Mouse (Mus musculus) G1E (cell line): ENCODE data around the gene Aco2.
A peak's percentile ranks its signal among the peaks of the same experiment; 100 is the strongest.

Source experiments
- CTCF ChIP-seq: IDR thresholded peaks from 2 replicates; pipeline ENCODE4 v1.5.1; 2012; ENCODE audit warnings: low read depth, low read length, inconsistent platforms, mixed read lengths
- TAL1 ChIP-seq: conservative IDR thresholded peaks from 2 replicates; pipeline ENCODE4 v1.6.1; 2012; ENCODE audit warnings: low read depth, low read length, inconsistent platforms, mixed read lengths

GRCm38 (mm10) chr15:81941010-81941409, 68.9 kb downstream of the Aco2 start:
- TF ChIP-seq TAL1: no peak
- peak; percentile 31; the same call in 1 of the 2 replicates for TF ChIP-seq CTCF
